Mouse (Mus musculus): ENCODE results near the gene Aunip. TPM values are rescaled to one million over a fixed set of nuclear protein-coding genes. Genes with fewer than 3 reads are reported as not detected.
"Not testable (repeated sequence)": the region's sequence is repeated elsewhere in the genome, so short reads cannot be mapped to it uniquely, and the experiment has no call there.

Gene Aunip
- polyA plus RNA-seq, 1 experiment from 2014 or later = 7.6 TPM

DNA sequence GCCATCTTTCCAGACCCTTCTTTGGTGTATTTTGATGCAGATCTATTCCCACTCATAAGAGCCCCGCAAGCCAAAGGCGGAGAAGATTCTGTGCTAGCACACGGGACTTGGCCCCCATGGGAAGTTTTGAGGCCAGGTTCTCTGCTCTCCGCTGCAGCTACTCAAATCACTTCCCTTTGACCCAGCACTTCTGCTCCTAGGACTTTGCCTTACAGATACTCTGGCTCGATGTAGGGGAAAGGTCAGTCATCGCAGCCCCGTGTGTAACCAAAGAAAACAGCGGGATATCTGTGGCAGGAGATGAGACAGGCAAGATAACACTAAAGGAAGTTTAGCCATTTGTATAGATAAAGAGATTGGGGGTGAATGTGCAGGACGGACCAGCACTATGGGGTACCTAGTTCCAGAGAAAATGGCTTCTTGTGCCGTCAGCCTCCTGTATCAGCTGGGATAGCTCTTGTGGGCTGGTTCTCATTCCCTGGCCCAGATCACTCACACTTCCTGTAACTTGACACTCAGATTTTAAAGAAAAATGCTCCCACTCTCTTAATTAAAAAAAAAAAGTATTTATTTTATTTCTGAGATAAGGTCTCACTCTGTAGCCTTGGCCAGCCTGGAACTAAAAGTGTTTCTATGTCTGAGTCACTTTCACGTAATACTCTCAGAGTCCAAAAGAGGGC, 20.7 kb upstream of the Aunip start:
- H3K4me1 ChIP-seq = 0 out of 2 replicates have a peak, but pooled peaks cover 3% of the 10 kb centered on the region
- 91% methylated on average over 11 of the region's 11 CpGs for WGBS
- no peaks in the 10 kb centered on the region for H3K9me3 ChIP-seq (replicated peaks)
- no peak overlapping the region for H3K4me3 ChIP-seq
- H3K9ac ChIP-seq = no peak overlapping the region
- H3K27me3 ChIP-seq = no peaks in the 10 kb centered on the region
- ATAC-seq (ENCODE audit: low FRiP score) = no peak
- no peaks in the 10 kb centered on the region for H3K36me3 ChIP-seq
- no peak overlapping the region for H3K4me2 ChIP-seq (replicated peaks)
- H3K27ac ChIP-seq = no peak overlapping the region

DNA sequence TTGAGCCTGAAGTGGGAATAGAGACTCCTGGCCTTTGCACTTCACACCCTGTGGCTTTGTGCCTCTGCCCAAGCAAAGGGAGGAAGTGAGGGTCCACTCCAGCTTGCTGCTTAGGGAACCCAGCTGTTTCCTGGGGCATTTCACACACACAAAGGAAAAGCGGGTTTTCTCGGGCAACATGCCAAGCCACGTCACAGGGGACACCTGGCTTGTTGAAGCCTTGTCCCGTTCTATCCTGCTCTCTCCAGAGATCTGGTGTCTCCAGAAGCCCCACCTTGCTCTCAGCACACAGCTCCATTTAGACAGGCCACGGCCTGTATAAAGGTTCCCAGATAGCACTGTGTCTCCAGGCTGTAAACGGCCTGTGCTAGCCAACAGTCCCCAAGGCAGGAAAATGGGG, 19.1 kb upstream of the Aunip start:
- peaks cover 13% of the 10 kb centered on the region for H3K4me1 ChIP-seq
- no peak for ATAC-seq (ENCODE audit: low FRiP score)
- H3K27me3 ChIP-seq = no peaks in the 10 kb centered on the region
- H3K4me2 ChIP-seq (replicated peaks) = no peak overlapping the region
- H3K9ac ChIP-seq = no peak overlapping the region
- H3K4me3 ChIP-seq = no peak overlapping the region
- H3K9me3 ChIP-seq (replicated peaks) = no peaks in the 10 kb centered on the region
- no peaks in the 10 kb centered on the region for H3K36me3 ChIP-seq
- WGBS = 83% methylated on average over 6 of the region's 6 CpGs
- no peak overlapping the region for H3K27ac ChIP-seq

DNA sequence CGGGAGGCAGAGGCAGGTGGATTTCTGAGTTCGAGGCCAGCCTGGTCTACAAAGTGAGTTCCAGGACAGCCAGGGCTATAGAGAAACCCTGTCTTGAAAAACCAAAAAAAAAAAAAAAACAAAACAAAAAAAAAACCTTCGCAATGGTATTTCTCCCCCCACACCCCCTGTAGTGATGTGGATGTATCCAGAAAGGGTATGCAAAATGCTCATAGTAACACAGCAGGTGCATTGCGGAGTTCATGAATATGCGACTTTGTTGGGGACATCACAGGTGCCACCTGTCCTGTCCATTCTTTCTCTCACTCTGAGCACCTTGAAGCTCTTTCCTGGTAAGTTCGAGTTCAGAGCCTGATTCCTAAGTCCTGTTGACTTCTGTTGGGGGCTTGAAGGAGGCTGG, 16.6 kb upstream of the Aunip start:
- H3K27ac ChIP-seq; ATAC-seq (ENCODE audit: low FRiP score); H3K4me3 ChIP-seq; H3K36me3 ChIP-seq; H3K9ac ChIP-seq; H3K27me3 ChIP-seq; H3K9me3 ChIP-seq (replicated peaks); H3K4me2 ChIP-seq (replicated peaks): not testable (repeated sequence)
- 88% methylated on average over 6 of the region's 6 CpGs for WGBS
- H3K4me1 ChIP-seq = peaks cover 29% of the 10 kb centered on the region

DNA sequence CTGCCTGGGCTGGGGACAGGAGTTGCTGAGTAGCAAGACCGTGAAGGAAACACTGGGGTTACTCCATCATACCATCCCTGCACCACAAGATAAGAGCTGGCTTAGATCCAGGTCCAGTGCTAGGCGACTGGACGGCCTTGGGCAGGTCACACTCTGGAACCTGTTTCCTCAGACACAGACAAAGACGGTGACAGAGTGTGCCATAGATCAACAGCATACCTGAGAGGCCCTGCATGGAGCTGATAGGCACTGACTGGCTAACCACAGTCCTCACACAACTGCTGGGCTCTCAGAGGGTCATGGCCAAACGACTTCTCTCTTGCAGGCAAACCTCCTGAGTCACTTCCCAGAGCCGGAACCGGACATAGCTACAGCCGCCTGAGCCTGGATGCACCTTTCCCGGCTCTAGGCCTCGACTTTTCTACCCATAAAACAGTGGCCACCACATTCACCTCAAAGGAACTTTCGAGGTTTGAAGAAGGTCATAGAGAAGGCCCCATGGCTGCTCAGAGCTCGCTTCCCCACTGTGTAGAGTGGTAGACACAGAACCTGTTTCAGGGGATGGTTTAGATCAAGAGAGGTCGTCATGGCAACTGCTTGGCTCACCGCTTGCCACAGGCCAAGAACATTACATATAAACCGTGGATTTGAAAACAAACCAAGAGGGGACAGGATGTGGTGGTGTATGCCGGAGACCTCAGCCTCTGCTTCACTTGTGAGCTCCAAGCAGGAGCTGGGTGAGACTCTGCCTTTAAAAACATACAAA, 15.8 kb upstream of the Aunip start:
- Histone ChIP-seq H3K36me3 (no peaks in the 10 kb centered on the region), H3K27ac (no peak overlapping the region), H3K27me3 (no peaks in the 10 kb centered on the region), H3K4me2 (replicated peaks) (no peak overlapping the region), H3K4me3 (no peak overlapping the region), H3K9me3 (replicated peaks) (no peaks in the 10 kb centered on the region), H3K4me1 (peaks cover 29% of the 10 kb centered on the region), H3K9ac (no peak overlapping the region)
- 73% methylated on average over 16 of the region's 16 CpGs for WGBS
- no peak for ATAC-seq (ENCODE audit: low FRiP score)

DNA sequence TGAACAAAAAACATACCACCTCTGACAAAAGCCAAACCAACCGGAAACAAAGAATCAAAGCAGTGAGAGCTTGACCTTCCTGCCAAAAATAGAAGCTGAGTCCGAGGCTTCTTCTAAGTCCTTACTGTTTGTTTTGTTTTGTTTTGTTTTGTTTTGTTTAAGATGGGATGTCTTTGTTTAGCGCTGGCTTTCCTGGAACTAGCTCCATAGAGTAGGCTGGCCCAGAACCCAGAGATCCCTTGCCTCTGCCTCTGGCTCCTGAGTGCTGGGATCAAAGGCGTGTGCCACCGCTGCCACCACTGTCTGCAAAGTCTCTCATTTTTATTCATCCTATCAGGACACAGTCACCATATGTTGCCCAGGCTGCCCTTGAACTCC, 15.3 kb upstream of the Aunip start:
- no peak overlapping the region for H3K4me2 ChIP-seq (replicated peaks)
- no peaks in the 10 kb centered on the region for H3K27me3 ChIP-seq
- H3K9me3 ChIP-seq (replicated peaks) = no peaks in the 10 kb centered on the region
- no peaks in the 10 kb centered on the region for H3K36me3 ChIP-seq
- WGBS = 65% methylated on average over 5 of the region's 5 CpGs
- no peak overlapping the region for H3K4me3 ChIP-seq
- peaks cover 29% of the 10 kb centered on the region for H3K4me1 ChIP-seq
- H3K9ac ChIP-seq = no peak overlapping the region
- ATAC-seq (ENCODE audit: low FRiP score) = no peak
- H3K27ac ChIP-seq = no peak overlapping the region

DNA sequence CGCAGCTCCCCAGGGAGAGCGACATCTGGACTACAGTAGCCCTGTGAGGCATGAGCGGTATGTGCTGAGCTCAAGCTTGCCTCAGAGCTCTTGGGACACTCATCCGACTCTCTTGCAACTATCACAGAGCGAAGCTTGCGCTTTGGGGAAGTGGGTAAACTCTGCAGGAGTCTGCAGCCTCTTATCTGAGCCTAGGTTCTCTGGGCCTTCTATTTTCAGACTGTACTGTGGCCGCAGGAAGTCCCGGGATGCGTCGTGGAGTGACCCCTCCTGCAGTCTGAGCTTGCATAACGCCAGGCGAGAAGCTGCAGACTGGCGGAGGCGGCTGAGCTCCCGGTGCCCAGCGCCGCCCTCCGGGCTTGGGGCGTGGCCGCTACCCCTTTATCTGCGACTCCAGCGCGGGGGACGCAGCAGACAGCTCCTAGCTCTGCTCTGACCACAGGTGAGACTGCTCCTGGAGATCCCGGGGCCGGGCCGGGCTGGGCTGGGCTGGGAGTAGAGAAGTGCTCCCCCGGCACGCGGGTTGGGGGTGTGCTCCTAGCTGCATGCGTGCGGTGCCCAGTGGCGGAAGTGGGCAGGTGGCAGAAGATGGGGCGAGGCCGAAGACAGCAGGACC, 14.1 kb upstream of the Aunip start, which contains the start of gene Paqr7:
Gene Paqr7, plus strand, starts transcription at position 103 of the 616 bp plus-strand sequence.
- Histone ChIP-seq H3K9ac (peak within 1 kb of the TSS; percentile 66), H3K4me3 (peak within 1 kb of the TSS; percentile 56), H3K27ac (peak within 1 kb of the TSS; percentile 40), H3K36me3 (no peaks in the 10 kb centered on the region), H3K4me2 (replicated peaks) (peak within 1 kb of the TSS; percentile 99), H3K27me3 (no peaks in the 10 kb centered on the region), H3K4me1 (peaks cover 29% of the 10 kb centered on the region), H3K9me3 (replicated peaks) (no peaks in the 10 kb centered on the region)
- 3% methylated on average over 35 of the region's 35 CpGs for WGBS
- ATAC-seq (ENCODE audit: low FRiP score) = peak; percentile 64

DNA sequence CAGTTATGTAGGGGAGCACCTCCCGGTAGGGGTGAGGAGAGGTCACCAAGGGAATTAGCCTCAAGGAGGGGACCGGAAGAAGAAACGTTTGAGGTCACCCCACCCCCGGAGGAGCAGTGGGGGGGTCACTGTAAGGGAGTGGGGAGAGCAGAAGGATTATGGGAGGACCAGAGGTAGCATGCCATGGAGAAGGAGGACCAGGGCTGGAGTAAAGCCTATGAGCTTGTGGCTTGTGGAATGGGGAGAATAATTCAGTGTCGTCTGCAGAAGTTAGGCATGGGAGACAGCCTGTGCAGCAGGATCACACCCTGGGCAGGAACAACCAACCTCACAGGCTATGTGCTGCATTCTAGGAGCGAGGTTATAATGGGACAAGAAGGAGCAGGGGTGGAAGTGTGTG, 13.6 kb upstream of the Aunip start:
- Histone ChIP-seq H3K36me3 (no peaks in the 10 kb centered on the region), H3K9me3 (replicated peaks) (no peaks in the 10 kb centered on the region), H3K4me2 (replicated peaks) (peak overlapping the region; percentile 99), H3K27ac (peak overlapping the region; percentile 40; the same call in 1 of the 2 replicates), H3K9ac (peak overlapping the region; percentile 66), H3K27me3 (no peaks in the 10 kb centered on the region), H3K4me3 (peak overlapping the region; percentile 56), H3K4me1 (peaks cover 27% of the 10 kb centered on the region)
- ATAC-seq (ENCODE audit: low FRiP score) = peak; percentile 57; the same call in 1 of the 2 replicates
- 11% methylated on average over 6 of the region's 6 CpGs for WGBS

DNA sequence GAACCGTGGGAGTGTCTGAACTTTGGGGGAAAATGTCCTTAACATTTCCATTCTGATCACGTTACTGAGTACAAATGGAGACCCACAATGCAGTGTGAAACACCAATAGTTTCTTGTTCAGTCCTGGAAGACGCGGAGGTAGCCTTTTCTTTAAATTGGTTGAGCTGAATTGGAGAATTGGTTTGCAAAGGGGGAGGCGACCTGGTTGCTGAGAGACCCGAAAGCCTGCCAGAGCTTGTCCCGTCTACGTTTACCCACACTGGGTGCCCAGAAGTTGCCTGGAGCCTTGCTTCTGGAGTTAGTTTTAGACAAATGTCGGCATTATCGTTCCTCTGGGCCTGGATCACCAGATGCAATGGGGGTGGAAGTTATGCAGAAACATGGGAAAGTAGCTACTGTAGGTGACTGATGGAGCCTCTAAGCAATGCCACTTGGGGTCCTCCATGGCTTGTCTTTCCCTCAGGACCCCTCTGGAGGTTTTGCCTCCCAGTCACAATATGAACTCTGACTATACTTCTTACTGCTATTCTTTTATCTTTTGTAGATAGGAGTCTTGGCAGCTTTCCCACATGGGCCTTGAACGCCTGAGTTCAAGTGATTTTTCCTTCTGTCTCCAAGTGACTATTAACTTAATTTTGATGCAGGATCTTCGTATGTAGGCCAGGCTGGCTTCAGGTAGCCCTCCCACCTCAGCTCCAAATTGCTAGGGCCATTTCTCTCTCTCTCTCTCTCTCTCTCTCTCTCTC, 12.6 kb upstream of the Aunip start:
- no peaks in the 10 kb centered on the region for H3K9me3 ChIP-seq (replicated peaks)
- peak overlapping the region; percentile 99 for H3K4me2 ChIP-seq (replicated peaks)
- peak overlapping the region; percentile 13; the same call in 1 of the 2 replicates for H3K27ac ChIP-seq
- H3K4me1 ChIP-seq = peaks cover 27% of the 10 kb centered on the region
- 62% methylated on average over 12 of the region's 12 CpGs for WGBS
- H3K36me3 ChIP-seq = no peaks in the 10 kb centered on the region
- ATAC-seq (ENCODE audit: low FRiP score) = no peak
- no peak overlapping the region for H3K9ac ChIP-seq
- no peaks in the 10 kb centered on the region for H3K27me3 ChIP-seq
- H3K4me3 ChIP-seq = no peak overlapping the region

DNA sequence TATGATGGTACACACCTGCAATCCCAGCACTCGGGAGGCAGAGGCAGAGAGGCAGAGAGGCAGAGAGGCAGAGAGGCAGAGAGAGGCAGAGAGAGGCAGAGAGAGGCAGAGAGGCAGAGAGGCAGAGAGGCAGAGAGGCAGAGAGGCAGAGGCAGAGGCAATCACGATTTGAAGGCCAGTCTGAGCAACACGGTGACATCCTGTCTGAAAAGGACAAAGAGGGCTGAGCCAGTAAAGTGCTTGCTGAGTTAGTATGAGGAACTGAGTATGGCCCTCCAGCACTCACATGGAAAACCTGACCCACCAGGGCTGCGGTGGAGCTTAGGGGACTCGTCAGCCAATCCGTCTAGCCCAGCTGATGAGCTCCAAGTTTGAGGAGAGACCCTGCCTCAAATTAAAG, 11.8 kb upstream of the Aunip start:
- H3K4me1 ChIP-seq = peaks cover 27% of the 10 kb centered on the region
- ATAC-seq (ENCODE audit: low FRiP score); H3K27ac ChIP-seq; H3K4me3 ChIP-seq; H3K9me3 ChIP-seq (replicated peaks); H3K36me3 ChIP-seq; H3K9ac ChIP-seq; H3K4me2 ChIP-seq (replicated peaks); H3K27me3 ChIP-seq: not testable (repeated sequence)
- 85% methylated on average over 6 of the region's 6 CpGs for WGBS

DNA sequence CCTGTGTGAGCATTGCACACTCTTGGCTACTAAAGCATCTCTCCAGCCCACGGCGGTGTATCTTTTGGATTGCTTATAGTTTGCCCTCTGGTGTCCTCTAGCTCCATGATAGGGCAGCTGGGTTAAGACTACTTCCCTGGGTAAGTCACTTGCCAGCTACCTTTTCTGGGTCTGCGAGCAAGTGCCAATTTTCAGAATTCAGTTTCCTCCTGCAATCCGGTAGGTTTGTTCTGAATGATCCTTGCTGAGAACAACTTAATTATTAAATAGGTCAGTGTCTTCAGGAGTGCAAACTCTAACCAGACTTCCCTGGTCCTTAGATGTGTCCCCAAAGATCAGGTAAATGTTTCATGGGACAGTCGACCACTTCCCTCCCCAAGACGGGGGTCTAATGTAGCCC, 9.7 kb upstream of the Aunip start:
- Histone ChIP-seq H3K27ac (no peak overlapping the region), H3K9ac (no peak overlapping the region), H3K4me3 (no peak overlapping the region), H3K4me1 (peaks cover 21% of the 10 kb centered on the region), H3K4me2 (replicated peaks) (no peak overlapping the region), H3K9me3 (replicated peaks) (no peaks in the 10 kb centered on the region), H3K36me3 (no peaks in the 10 kb centered on the region), H3K27me3 (no peaks in the 10 kb centered on the region)
- 96% methylated on average over 6 of the region's 6 CpGs for WGBS
- no peak for ATAC-seq (ENCODE audit: low FRiP score)

DNA sequence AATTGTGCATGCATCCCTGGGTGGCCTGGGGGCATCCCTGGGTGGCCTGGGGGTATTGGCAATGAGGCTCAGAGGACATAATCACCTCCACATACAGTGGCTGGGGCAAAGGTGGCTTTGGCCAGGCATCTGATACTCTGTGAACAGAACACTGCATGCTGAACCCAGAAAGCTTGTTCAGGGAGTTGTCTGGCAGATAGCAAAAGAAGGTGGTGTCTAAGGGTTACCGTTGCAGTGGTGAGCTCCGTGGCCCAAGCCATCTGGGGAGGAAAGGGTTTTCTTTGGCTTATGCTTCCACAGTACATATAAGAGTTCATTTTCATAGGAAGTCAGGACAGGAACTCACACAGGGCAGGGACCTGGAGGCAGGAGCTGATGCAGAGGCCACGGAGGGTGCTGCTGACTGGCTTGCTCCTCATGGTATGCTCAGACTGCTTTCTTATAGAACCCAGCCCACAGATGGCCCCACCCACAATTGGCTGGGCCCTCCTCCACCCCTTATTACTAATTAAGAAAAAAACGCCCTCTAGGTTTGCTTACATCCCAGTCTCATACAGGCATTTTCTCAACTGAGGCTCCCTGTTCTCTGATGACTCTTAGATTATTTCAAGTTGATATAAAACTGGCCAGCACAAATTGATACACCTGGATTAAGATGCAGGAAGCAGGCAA, 7.0 kb upstream of the Aunip start:
- Histone ChIP-seq H3K4me1 (no peaks in the 10 kb centered on the region), H3K4me3 (no peak overlapping the region), H3K27me3 (no peaks in the 10 kb centered on the region), H3K4me2 (replicated peaks) (no peak overlapping the region), H3K9ac (no peak overlapping the region), H3K36me3 (peaks cover 5% of the 10 kb centered on the region; the same call in 1 of the 2 replicates), H3K9me3 (replicated peaks) (no peaks in the 10 kb centered on the region), H3K27ac (no peak overlapping the region)
- 80% methylated on average over 4 of the region's 4 CpGs for WGBS
- no peak for ATAC-seq (ENCODE audit: low FRiP score)
